Mouse (Mus musculus) lung, adult 10 weeks (tissue): ENCODE results near the gene Dcdc2b. TPM values are rescaled to one million over a fixed set of nuclear protein-coding genes. Genes with fewer than 3 reads are reported as not detected.

Source experiments
- polyA plus RNA-seq: library from polyadenylated mRNA; stranded (reverse); fragments of 350-450 nt; fragmentation: Illumina TruSeq; extraction: RNeasy Lipid Tissue Mini Kit (QIAGEN cat#74804); gene quantifications from one replicate; pipeline ENCODE4 v1.2.3, GENCODE M21; 2014; ENCODE audit warnings: low read depth, low replicate concordance; ENCODE audit not compliant: insufficient read depth

Dcdc2b gene
- 13.5 TPM for polyA plus RNA-seq

GRCm38 (mm10) chr4:129614093-129614492 lies at the start of gene Dcdc2b:
TSS of gene Dcdc2b (minus strand) at chr4:129614257.

GRCm38 (mm10) chr4:129640638-129641467 lies 26.8 kb upstream of the Dcdc2b start, which contains the start of gene Txlna:
TSS of gene Txlna (minus strand) at chr4:129641065.

GRCm38 (mm10) chr4:129623681-129624091 lies 9.6 kb upstream of the Dcdc2b start, which contains the start of gene Ccdc28b:
TSS of gene Ccdc28b (minus strand) at chr4:129623947.

GRCm38 (mm10) chr4:129618786-129619691 lies 5.0 kb upstream of the Dcdc2b start, which contains the start of gene Iqcc:
TSS of gene Iqcc (minus strand) at chr4:129619099.

DNA sequence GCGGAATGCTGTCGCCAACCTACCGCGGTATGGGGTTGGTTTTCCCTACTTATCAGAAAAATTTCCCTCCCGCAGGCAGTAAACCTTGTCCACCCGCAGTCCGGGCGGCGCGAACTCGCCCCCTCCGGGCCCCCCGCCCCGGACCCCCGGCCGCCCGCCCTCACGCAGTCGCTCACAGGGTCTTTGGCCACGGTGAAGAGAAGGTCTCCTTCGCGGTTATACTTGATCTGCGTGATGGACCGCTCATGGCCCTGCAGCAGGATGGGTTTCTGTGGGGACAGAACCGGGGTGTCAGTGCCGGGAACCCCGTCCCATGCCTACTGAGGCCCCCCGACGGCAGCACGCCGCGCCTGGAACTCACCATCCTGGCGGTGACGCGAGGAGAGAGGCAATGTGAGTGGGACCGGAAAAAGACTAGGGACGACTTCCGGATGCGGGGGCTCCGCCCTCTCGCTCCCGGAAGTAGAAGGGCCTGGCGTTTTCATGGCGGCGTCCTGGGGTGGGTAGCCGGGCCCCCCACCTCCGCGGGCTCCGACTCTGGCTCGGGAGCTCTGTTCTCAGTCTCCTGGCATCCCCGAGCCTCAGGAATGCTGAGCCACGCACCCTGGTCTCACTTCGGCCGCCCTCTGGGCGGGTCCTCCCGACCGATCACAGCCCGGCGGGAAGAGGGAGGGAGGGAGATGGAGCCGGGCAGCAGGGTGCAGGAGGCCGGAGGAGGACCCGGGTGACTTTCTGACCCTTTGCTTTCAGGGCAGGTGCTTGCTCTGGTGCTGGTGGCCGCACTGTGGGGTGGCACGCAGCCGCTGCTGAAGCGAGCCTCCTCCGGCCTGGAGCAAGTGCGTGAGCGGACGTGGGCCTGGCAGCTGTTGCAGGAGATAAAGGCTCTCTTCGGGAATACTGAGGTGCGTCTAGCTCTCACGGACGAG lies 13.6 kb downstream of the Dcdc2b start, which contains the start of the genes Eif3i and Tmem234:
Gene Eif3i (minus strand): TSS at position 416 of the 926 bp plus-strand sequence.
Gene Tmem234 (plus strand): TSS at position 436 of the 926 bp plus-strand sequence.

GRCm38 (mm10) chr4:129578466-129578865 lies 35.6 kb downstream of the Dcdc2b start, which contains the start of gene Fam167b:
TSS of gene Fam167b (minus strand) at chr4:129578549.

GRCm38 (mm10) chr4:129573430-129573829 lies 40.6 kb downstream of the Dcdc2b start, which contains the start of gene Lck:
TSS of gene Lck (minus strand) at chr4:129573641.

Other genes with a start within 250 kb of the Dcdc2b start
- 6.1 TPM for gene Zbtb8a, start 236.1 kb downstream of the Dcdc2b start, polyA plus RNA-seq
- 0.13 TPM for gene Zbtb8b, start 173.4 kb downstream of the Dcdc2b start, polyA plus RNA-seq
- gene Bsdc1, start 152.7 kb downstream of the Dcdc2b start, polyA plus RNA-seq, result 32.1 TPM
- not detected for gene Tssk3, start 123.2 kb downstream of the Dcdc2b start, polyA plus RNA-seq
- gene Fam229a, start 123.1 kb downstream of the Dcdc2b start, polyA plus RNA-seq, result not detected
- 18.3 TPM for gene Marcksl1, start 100.7 kb downstream of the Dcdc2b start, polyA plus RNA-seq
- 58.9 TPM for gene Hdac1, start 71.5 kb downstream of the Dcdc2b start, polyA plus RNA-seq
- gene Lck, start 40.6 kb downstream of the Dcdc2b start, polyA plus RNA-seq, result 12.2 TPM
- gene Fam167b, start 35.7 kb downstream of the Dcdc2b start, polyA plus RNA-seq, result 0.46 TPM
- 182 TPM for gene Eif3i, start 13.6 kb downstream of the Dcdc2b start, polyA plus RNA-seq
- 101 TPM for gene Tmem234, start 13.6 kb downstream of the Dcdc2b start, polyA plus RNA-seq
- 23.5 TPM for gene Iqcc, start 4.8 kb upstream of the Dcdc2b start, polyA plus RNA-seq
- 30.3 TPM for gene Ccdc28b, start 9.7 kb upstream of the Dcdc2b start, polyA plus RNA-seq
- gene Txlna, start 26.8 kb upstream of the Dcdc2b start, polyA plus RNA-seq, result 19.8 TPM
- gene Kpna6, start 58.5 kb upstream of the Dcdc2b start, polyA plus RNA-seq, result 10.6 TPM
- gene Tmem39b, start 82.6 kb upstream of the Dcdc2b start, polyA plus RNA-seq, result 5.7 TPM
- 37.7 TPM for gene Khdrbs1, start 128.0 kb upstream of the Dcdc2b start, polyA plus RNA-seq
- 145 TPM for gene Ptp4a2, start 197.0 kb upstream of the Dcdc2b start, polyA plus RNA-seq